Mouse (Mus musculus): ENCODE measurements at regions not wholly inside any gene's neighbourhood (a gene's known extent, or its start where the extent isn't known, plus 50 kb on each side); places are given as distances from the start of the nearest gene placed in this dataset.

DNA sequence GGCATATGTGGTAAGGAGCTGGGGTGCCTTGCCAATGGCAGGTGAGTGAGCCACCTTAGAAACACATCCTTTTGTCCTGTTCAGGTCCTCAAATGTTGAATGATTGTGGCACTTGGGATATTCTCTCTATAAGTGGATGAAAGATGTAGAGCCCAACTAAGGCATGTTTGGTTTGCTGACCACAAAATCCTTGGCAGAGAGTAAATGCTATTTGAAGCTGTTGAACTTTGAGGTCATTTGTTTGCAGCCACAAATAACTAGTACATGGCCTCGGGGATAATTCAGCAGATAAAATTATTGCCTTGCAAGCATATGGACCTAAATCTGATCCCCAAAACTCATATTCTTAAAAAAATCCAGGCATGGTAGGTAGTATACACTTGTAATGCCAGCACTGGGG lies 281.2 kb downstream of the Cd47 start:
- in situ Hi-C loops (cut with MboI, MseI), result no loop called here

DNA sequence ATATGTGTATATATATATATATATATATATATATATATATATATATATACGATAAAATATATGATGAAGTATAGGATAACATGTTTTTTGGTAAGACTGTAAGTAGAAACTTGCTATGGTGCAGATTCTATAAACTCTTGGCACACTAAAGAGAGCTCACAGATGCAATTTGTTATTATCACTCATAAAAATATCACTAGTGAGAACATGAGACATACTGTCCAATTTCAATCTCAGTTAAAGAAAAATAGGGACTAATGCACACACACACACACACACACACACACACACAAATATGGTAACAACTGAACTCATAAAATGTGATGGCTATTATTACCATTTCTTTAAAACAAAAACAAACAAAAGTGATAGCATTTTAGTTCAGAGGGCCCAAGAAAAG lies 292.0 kb downstream of the Cd47 start:
- in situ Hi-C loops (cut with MboI, MseI), result no loop called here

DNA sequence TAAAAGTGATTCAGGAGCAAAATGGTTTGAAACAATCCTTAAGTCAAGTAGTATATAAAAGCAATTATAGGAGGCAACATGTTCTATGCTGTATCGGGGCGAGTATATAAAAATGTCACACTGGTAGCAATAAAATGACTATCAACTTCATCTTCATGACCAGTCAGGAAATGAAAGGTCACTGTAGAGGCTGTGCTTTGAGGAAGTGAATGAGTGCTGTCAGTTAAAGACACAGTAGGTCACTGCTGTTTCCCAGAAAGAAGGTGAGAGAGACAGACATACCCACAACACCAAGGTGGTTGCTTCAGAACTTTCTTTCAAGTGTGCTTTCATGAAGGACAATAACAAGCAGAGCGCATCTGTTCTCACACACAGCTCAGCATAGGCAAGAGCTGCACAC lies 292.4 kb downstream of the Cd47 start:
- in situ Hi-C loops (cut with MboI, MseI), result no loop called here

DNA sequence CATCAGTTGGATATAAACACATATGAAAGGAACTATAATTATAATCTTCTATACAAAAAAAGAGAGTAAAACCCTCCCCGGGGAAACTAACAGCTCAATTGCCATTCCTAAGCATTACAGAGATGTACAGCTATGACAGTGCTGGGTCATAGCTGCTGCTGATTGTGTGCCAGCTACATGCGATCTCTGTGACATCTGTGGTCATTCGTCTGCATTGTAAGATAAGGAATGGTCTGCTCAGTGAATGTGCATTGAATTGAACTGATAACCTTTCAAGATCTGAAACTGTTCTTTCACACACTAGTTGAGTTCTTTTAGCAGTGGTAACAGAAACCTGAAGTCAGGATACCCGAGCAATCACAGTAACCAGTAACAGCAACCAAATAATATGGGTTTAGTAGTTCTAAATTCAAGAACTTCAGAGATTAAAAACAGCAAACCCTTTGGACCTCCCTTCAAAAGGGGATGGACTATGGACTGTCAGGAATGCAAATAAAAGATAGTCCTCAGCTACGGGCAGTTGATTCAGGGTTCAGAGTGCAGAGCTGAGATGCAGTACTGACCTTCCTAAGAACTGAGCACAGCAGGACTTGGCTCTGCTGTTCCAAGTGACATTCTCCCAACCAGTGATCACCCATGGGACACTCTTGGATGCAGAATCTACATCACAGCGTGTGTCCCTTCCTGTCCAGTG lies 295.7 kb downstream of the Cd47 start:
- in situ Hi-C loops (cut with MboI, MseI), result no loop called here

DNA sequence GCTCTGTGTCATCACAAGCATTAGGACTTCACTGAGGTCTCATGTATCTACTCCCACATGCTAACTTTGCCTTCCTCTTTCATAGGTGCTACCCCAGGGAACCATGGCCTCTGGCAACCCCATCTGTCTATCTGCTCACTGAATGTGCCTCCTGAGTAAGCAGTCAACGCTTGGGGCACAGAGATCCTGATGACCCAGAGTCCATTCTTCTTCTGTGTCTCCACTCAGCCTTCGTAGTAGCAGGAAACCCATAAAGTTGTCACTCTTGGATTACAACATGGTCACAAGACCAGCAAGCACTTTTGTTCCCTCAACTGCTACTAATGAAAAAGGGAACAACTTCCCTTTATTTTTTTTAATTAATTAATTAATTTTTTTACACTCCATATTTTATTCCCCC lies 296.2 kb downstream of the Cd47 start:
- in situ Hi-C loops (cut with MboI, MseI), result no loop called here

DNA sequence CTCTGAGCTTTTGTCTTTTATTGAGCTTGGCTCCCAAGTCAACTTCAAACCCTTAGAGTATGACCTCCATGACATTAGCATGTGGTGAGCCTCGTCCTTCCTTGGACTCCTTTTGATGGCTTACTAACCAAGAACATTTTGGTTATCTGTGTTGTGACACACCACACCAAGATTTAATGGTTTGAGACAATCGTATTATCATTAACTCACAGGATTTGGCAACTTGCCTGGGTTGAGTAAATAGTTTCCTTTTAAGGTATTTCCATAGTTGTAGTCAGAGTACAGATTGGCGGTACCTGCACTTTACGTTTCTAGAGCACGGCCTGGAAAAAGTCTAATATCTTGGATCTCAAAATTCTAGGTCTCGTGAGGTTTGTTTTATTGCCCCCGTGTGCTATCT lies 303.0 kb downstream of the Cd47 start:
- in situ Hi-C loops (cut with MboI, MseI), result no loop called here

DNA sequence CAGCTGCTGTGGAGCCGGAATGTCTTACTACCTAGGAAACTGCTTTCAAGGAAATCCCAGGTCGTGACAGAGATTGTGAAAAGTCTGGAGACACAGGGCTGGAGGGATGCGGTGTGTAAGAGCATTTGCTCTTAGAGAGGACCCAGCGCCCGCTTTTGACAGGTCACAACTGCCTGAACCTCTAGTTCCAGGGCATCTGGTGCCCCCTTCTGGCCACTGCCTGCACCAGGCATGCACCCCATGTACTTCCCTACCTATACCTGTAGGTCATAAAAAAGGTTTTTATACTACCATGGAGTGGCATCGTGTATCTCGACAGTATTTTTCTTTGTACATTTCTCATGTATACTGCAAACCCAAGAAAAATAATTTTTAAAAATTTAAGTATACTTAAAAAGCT lies 314.0 kb downstream of the Bbx start:
- in situ Hi-C loops (cut with MboI, MseI), result no loop called here

DNA sequence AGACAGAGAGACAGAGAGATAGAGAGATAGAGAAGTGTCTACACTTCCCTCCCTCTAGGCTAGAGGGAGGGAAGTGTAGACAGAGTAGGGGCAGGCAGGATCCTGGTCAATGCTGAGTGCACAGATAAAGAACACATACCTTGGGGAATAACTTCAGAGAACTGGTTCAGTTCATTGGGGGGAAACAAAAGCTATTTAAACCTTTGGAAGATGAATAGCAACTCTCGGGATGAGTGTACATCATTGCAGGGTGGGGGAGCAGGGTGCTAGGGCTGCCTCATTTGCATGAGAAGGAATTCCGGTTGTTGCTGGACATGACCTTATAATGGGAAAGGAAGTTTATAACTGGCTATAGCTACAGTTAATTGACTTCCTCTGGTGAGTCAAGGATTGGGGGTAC lies 309.7 kb downstream of the Bbx start:
- in situ Hi-C loops (cut with MboI, MseI), result no loop called here

DNA sequence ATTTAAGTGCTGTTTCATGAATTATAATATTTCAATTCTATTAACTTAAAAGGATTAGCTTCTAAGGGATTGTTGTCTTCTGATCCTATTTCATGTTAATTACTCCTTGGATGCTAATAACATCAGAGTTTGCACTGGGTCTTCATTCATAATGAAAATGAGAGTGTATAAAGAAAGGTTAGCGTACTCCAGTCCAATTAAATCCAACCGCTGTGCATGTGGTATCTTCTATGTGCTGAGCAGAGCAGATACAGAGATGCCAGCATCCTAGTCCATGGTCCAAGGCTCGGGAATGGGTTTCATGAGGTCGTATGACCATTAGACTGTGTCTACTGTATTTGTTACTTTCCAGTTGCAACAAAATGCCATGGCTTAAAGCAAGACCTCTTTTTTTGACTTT lies 307.5 kb downstream of the Bbx start:
- in situ Hi-C loops (cut with MboI, MseI), result no loop called here

DNA sequence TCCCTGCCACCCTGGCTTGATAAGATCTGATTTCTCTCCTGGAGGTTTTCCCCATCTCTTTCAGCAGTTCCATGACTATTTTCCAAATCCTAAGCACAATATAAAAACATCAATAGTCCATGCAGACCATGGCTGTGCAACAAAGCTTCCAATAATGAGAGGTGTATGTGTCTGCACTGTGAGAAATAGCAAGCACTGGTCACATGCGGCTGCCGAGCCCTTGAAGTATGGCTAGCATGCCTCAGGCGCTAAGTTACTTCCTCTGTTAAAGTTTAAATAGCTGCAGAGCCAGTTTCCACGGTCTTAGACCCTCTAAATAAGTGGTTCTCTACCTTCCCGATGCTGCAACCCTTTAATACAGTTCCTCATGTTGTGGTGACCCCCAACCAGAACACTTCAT lies 306.6 kb downstream of the Bbx start:
- in situ Hi-C loops (cut with MboI, MseI), result no loop called here

DNA sequence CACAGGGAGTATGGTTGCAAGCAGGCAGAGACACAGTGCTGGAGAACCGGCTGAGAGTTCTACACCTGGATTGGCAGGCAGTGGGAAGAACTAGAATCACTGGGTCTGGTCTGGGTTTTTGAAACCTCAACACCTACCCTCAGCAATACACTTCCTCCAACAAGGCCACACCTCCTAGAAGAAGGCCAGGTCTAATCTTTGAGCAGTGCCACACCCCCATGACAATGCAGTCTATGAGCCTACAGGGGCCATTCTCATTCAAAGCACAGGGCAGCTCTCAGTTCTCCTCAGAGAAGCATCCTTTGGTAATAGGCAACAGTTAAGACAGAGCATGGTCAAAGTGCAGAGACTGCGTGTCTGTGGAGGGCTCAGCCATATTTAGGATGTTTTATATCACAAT lies 300.8 kb downstream of the Bbx start:
- in situ Hi-C loops (cut with MboI, MseI), result no loop called here
